Mouse (Mus musculus) hindbrain, embryonic 14.5 days (tissue): ENCODE measurements around the gene Wipf2. TPM values are rescaled to one million over a fixed set of nuclear protein-coding genes. Genes with fewer than 3 reads are reported as not detected.
A peak's percentile ranks its signal among the peaks of the same experiment; 100 is the strongest.
"Not testable (repeated sequence)": the region's sequence is repeated elsewhere in the genome, so short reads cannot be mapped to it uniquely, and the experiment has no call there.

Experiments used
- ATAC-seq: fragments of 200-750 bp; cut with Nextera tagmentation; 2 replicates; pipeline ENCODE4 v1.8.0; 2017; ENCODE audit warnings: moderate number of reproducible peaks, mild to moderate bottlenecking, moderate TSS enrichment, moderate library complexity; ENCODE audit not compliant: low FRiP score
- DNase-seq: peaks from one replicate; pipeline ENCODE4 v3.0.0-alpha.2; 2015; ENCODE audit warnings: low spot score
- H3K27ac ChIP-seq: fragments of 300-500 bp; sonication (generic); 2 replicates; pipeline ENCODE4 v1.5.1; 2014; ENCODE audit warnings: mild to moderate bottlenecking, moderate library complexity
- H3K27me3 ChIP-seq: fragments of 300-500 bp; sonication (generic); 2 replicates; pipeline ENCODE4 v1.6.1; 2014; ENCODE audit warnings: mild to moderate bottlenecking, low read length, mixed read lengths; ENCODE audit not compliant: control insufficient read depth, insufficient read depth
- H3K36me3 ChIP-seq: fragments of 300-500 bp; sonication (generic); replicated peaks from 2 replicates; pipeline ENCODE4 v1.6.1; 2014; ENCODE audit not compliant: control insufficient read depth, insufficient read depth
- H3K4me1 ChIP-seq: fragments of 300-500 bp; sonication (generic); replicated peaks from 2 replicates; pipeline ENCODE4 v1.6.1; 2014; ENCODE audit warnings: antibody characterized with exemption, low read length, mixed read lengths; ENCODE audit not compliant: control insufficient read depth, insufficient read depth
- H3K4me2 ChIP-seq: fragments of 300-500 bp; sonication (generic); replicated peaks from 2 replicates; pipeline ENCODE4 v1.6.1; 2014; ENCODE audit warnings: mild to moderate bottlenecking, moderate library complexity
- H3K4me3 ChIP-seq: fragments of 300-500 bp; sonication (generic); replicated peaks from 2 replicates; pipeline ENCODE4 v1.5.1; 2014; ENCODE audit warnings: mild to moderate bottlenecking, low read length
- H3K9ac ChIP-seq: fragments of 300-500 bp; sonication (generic); 2 replicates; pipeline ENCODE4 v1.6.1; 2014
- H3K9me3 ChIP-seq: fragments of 300-500 bp; sonication (generic); 2 replicates; pipeline ENCODE4 v1.6.1; 2016; ENCODE audit warnings: low read length; ENCODE audit not compliant: control insufficient read depth
- WGBS: fragments of 180-500 bp; shearing (Covaris S2); extraction: QIAGEN DNeasy Blood & Tissue Kit; methylation state at CpG from one replicate; pipeline ENCODE4 v1.1.7; 2014; 5-methylcytosine and 5-hydroxymethylcytosine counted together
- polyA plus RNA-seq: library from polyadenylated mRNA; unstranded; fragments of >200 nt; fragmentation: Nextera tagmentation; extraction: Ambion mirVana; gene quantifications from 2 replicates; pipeline ENCODE4 v1.2.1, GENCODE M21; 2014

The Wipf2 gene
- polyA plus RNA-seq, 1 experiment from 2014 or later = 4.7 TPM

- no peaks in the 10 kb centered on the region for H3K36me3 ChIP-seq
- no peak overlapping the region for H3K4me3 ChIP-seq
- H3K9me3 ChIP-seq = no peaks in the 10 kb centered on the region
- H3K27me3 ChIP-seq = no peaks in the 10 kb centered on the region
- ATAC-seq (no peak), DNase-seq (no peak)
- H3K27ac ChIP-seq = peak overlapping the region; percentile 18; the same call in 1 of the 2 replicates
- no peak overlapping the region for H3K9ac ChIP-seq
- 0 out of 2 replicates have a peak overlapping the region, but pooled peaks have one; percentile 8 for H3K4me2 ChIP-seq
- H3K4me1 ChIP-seq = peaks cover 67% of the 10 kb centered on the region
- WGBS = 26% methylated on average over 7 of the region's 7 CpGs
These were observed 68.3 kb downstream of the Wipf2 start for GRCm38 (mm10) chr11:98931513-98932292.

- peaks cover 69% of the 10 kb centered on the region for H3K4me1 ChIP-seq
- 0 out of 2 replicates have a peak overlapping the region, but pooled peaks have one; percentile 4 for H3K4me2 ChIP-seq
- DNase-seq = no peak
- ATAC-seq = no peak
- H3K4me3 ChIP-seq = no peak overlapping the region
- no peaks in the 10 kb centered on the region for H3K9me3 ChIP-seq
- WGBS = 26% methylated on average over 19 of the region's 19 CpGs
- H3K27me3 ChIP-seq = no peaks in the 10 kb centered on the region
- 0 out of 2 replicates have a peak overlapping the region, but pooled peaks have one; percentile 18 for H3K27ac ChIP-seq
- no peaks in the 10 kb centered on the region for H3K36me3 ChIP-seq
- H3K9ac ChIP-seq = no peak overlapping the region
These were observed 69.1 kb downstream of the Wipf2 start for GRCm38 (mm10) chr11:98932293-98933091.

- no peak overlapping the region for H3K4me3 ChIP-seq
- DNase-seq = no peak
- no peaks in the 10 kb centered on the region for H3K9me3 ChIP-seq
- 45% methylated on average over 9 of the region's 9 CpGs for WGBS
- no peak for ATAC-seq
- H3K36me3 ChIP-seq = no peaks in the 10 kb centered on the region
- no peak overlapping the region for H3K4me2 ChIP-seq
- no peaks in the 10 kb centered on the region for H3K27me3 ChIP-seq
- no peak overlapping the region for H3K9ac ChIP-seq
- no peak overlapping the region for H3K27ac ChIP-seq
- peaks cover 67% of the 10 kb centered on the region for H3K4me1 ChIP-seq
These were observed 69.7 kb downstream of the Wipf2 start for GRCm38 (mm10) chr11:98933151-98933550.

GRCm38 (mm10) chr11:98933847-98934246 lies 70.4 kb downstream of the Wipf2 start:
- not testable (repeated sequence) for DNase-seq, H3K27me3 ChIP-seq, H3K36me3 ChIP-seq, ATAC-seq, H3K4me3 ChIP-seq, H3K4me2 ChIP-seq, H3K9ac ChIP-seq, H3K27ac ChIP-seq, H3K9me3 ChIP-seq
- 93% methylated on average over 2 of the region's 2 CpGs for whole genome bisulfite sequencing
- H3K4me1 ChIP-seq = peaks cover 66% of the 10 kb centered on the region

GRCm38 (mm10) chr11:98934367-98934766 lies 70.9 kb downstream of the Wipf2 start:
- Histone ChIP-seq H3K4me3 (no peak overlapping the region), H3K36me3 (no peaks in the 10 kb centered on the region), H3K4me1 (peaks cover 65% of the 10 kb centered on the region), H3K9me3 (no peaks in the 10 kb centered on the region), H3K4me2 (no peak overlapping the region), H3K9ac (no peak overlapping the region), H3K27ac (no peak overlapping the region), H3K27me3 (no peaks in the 10 kb centered on the region)
- WGBS = 92% methylated on average over 3 of the region's 3 CpGs
- DNase-seq = no peak
- no peak for ATAC-seq

GRCm38 (mm10) chr11:98935123-98935522 lies 71.7 kb downstream of the Wipf2 start:
- H3K9me3 ChIP-seq = no peaks in the 10 kb centered on the region
- H3K36me3 ChIP-seq = no peaks in the 10 kb centered on the region
- no peak overlapping the region for H3K27ac ChIP-seq
- H3K9ac ChIP-seq = no peak overlapping the region
- no peaks in the 10 kb centered on the region for H3K27me3 ChIP-seq
- H3K4me2 ChIP-seq = no peak overlapping the region
- ATAC-seq = no peak
- DNase-seq = no peak
- 92% methylated on average over 3 of the region's 3 CpGs for WGBS
- peaks cover 65% of the 10 kb centered on the region for H3K4me1 ChIP-seq
- H3K4me3 ChIP-seq = no peak overlapping the region

GRCm38 (mm10) chr11:98936170-98936569 lies 72.7 kb downstream of the Wipf2 start:
- H3K4me2 ChIP-seq = peak overlapping the region; percentile 83
- peaks cover 65% of the 10 kb centered on the region for H3K4me1 ChIP-seq
- H3K9me3 ChIP-seq = no peaks in the 10 kb centered on the region
- DNase-seq (no peak), ATAC-seq (no peak)
- peak overlapping the region; percentile 59; the same call in 1 of the 2 replicates for H3K9ac ChIP-seq
- no peaks in the 10 kb centered on the region for H3K36me3 ChIP-seq
- H3K27me3 ChIP-seq = no peaks in the 10 kb centered on the region
- WGBS = 3% methylated on average over 29 of the region's 29 CpGs
- H3K27ac ChIP-seq = no peak overlapping the region
- peak overlapping the region; percentile 47; the same call in 1 of the 2 replicates for H3K4me3 ChIP-seq

- Histone ChIP-seq H3K4me3 (peak overlapping the region; percentile 47), H3K4me1 (peaks cover 65% of the 10 kb centered on the region), H3K27ac (peak overlapping the region; percentile 10; the same call in 1 of the 2 replicates), H3K4me2 (peak overlapping the region; percentile 83), H3K9me3 (no peaks in the 10 kb centered on the region), H3K9ac (peak overlapping the region; percentile 59), H3K36me3 (no peaks in the 10 kb centered on the region), H3K27me3 (no peaks in the 10 kb centered on the region)
- no peak for DNase-seq
- WGBS = 3% methylated on average over 23 of the region's 23 CpGs
- peak; percentile 26; the same call in 1 of the 2 replicates for ATAC-seq
These were observed 73.4 kb downstream of the Wipf2 start for GRCm38 (mm10) chr11:98936606-98937409.
